Mouse (Mus musculus) bone marrow, adult 2 months (tissue): ENCODE measurements around the gene Plekha5.

Experiments used
- CTCF ChIP-seq: fragments of 200-500 bp; IDR thresholded peaks from 2 replicates; pipeline ENCODE4 v1.5.1; 2011; ENCODE audit warnings: low read length, control low read depth; ENCODE audit not compliant: control insufficient read depth, insufficient read depth
- POLR2A ChIP-seq: fragments of 200-500 bp; IDR thresholded peaks from 2 replicates; pipeline ENCODE4 v1.6.1; 2011; ENCODE audit warnings: low read depth, mild to moderate bottlenecking, control low read depth, low read length, borderline replicate concordance; ENCODE audit not compliant: control insufficient read depth

- TF ChIP-seq POLR2A (no peak), CTCF (no peak)
These were observed 173.8 kb downstream of the Plekha5 start for GRCm38 (mm10) chr6:140597381-140598329.
